Comparison of ENCODE assay signal across 24 mouse cellular contexts in genomic region chr1:51493592-51494307, GRCm38 (mm10). TPM values are rescaled to one million over a fixed set of nuclear protein-coding genes. Genes with fewer than 3 reads are reported as not detected.
DNase-seq lines count a peak whose midpoint lies in the region; ATAC-seq and TF ChIP-seq lines count a peak whose summit lies in the region.
"Had no signal": no experiment of that assay in that cellular context is flagged by ENCODE, and none has a peak within 500 bp of the region (broad histone marks: within the 10 kb centered on the region; RNA-seq: fewer than 3 reads in every experiment).

No protein-coding gene starts in this region.

- no peak for DNase-seq in liver, postnatal 0 days
- peak; percentile 21 for DNase-seq in splenic B cell, adult 2 months (ENCODE audit: low read depth, low spot score)
- no peak for DNase-seq in left cerebral cortex, postnatal 10 days (ENCODE audit: extremely low spot score in 1 of 2, low spot score in 2 of 2)
- DNase-seq in thymus, postnatal 36 days: no peak
- no peak for DNase-seq in urinary bladder, postnatal 4 days (ENCODE audit: low spot score in 2 of 2)
- DNase-seq: adrenal gland, postnatal 25 days; cerebellum, adult 11 months; cerebellum, postnatal 14 days; gastrocnemius, adult 2 months; heart, postnatal 10 days; kidney, adult 11 months; kidney, postnatal 4 days; left cerebral cortex, postnatal 4 days; right cerebral cortex, postnatal 14 days had no signal

- H3K9me3 ChIP-seq in liver, postnatal 0 days (ENCODE audit: low read length): no peaks in the 10 kb centered on the region
- no peaks in the 10 kb centered on the region for H3K9me3 ChIP-seq in liver, embryonic 12.5 days (replicated peaks)
- H3K9me3 ChIP-seq: embryonic facial prominence, embryonic 12.5 days; heart, embryonic 12.5 days; hindbrain, embryonic 12.5 days; limb, embryonic 15.5 days; liver, embryonic 15.5 days; midbrain, embryonic 13.5 days; neural tube, embryonic 15.5 days had no signal

- intact Hi-C loops in left cerebral cortex, postnatal 10 days (cut with DNase I): no loop called here

- TF ChIP-seq CTCF in liver, postnatal 0 days (IDR thresholded peaks at IDR 0.05; ENCODE audit: low read depth): no peak
- TF ChIP-seq CTCF in bone marrow macrophage, adult 2 months (IDR thresholded peaks at IDR 0.05; ENCODE audit: low read depth, low read length): no peak

- no peaks in the 10 kb centered on the region for H3K4me1 ChIP-seq in liver, postnatal 0 days (ENCODE audit: insufficient read depth)
- H3K4me1 ChIP-seq in liver, embryonic 12.5 days: no peaks in the 10 kb centered on the region
- peaks cover 29% of the 10 kb centered on the region for H3K4me1 ChIP-seq in bone marrow macrophage, adult 2 months (ENCODE audit: control insufficient read depth, insufficient read depth, low read length)
- H3K4me1 ChIP-seq: embryonic facial prominence, embryonic 12.5 days; heart, embryonic 12.5 days; hindbrain, embryonic 12.5 days; limb, embryonic 15.5 days; liver, embryonic 15.5 days; midbrain, embryonic 13.5 days; neural tube, embryonic 15.5 days had no signal

- H3K79me2 ChIP-seq in macrophage (ENCODE audit: inconsistent target): no peaks in the 10 kb centered on the region

- H3K4me3 ChIP-seq in liver, postnatal 0 days (ENCODE audit: low read depth, low read length): no peak overlapping the region
- H3K4me3 ChIP-seq in liver, embryonic 12.5 days: no peak overlapping the region
- H3K4me3 ChIP-seq in bone marrow macrophage, adult 2 months (ENCODE audit: insufficient read depth, low read length): peak overlapping the region; percentile 29
- no peak overlapping the region; the same call in 1 of the 2 replicates for H3K4me3 ChIP-seq in macrophage (ENCODE audit: inconsistent target)
- H3K4me3 ChIP-seq: embryonic facial prominence, embryonic 12.5 days; gastrocnemius, adult 2 months; heart, embryonic 12.5 days; hindbrain, embryonic 12.5 days; limb, embryonic 15.5 days; liver, embryonic 15.5 days; midbrain, embryonic 13.5 days; neural tube, embryonic 15.5 days had no signal

- 0 out of 2 replicates have a peak, but pooled peaks have one; percentile 19 for ATAC-seq in liver, postnatal 0 days
- no peak for ATAC-seq in liver, embryonic 12.5 days
- ATAC-seq: midbrain, embryonic 13.5 days had no signal

- no peak overlapping the region for H3K4me2 ChIP-seq in liver, postnatal 0 days (ENCODE audit: low read depth, low read length)
- no peak overlapping the region for H3K4me2 ChIP-seq in liver, embryonic 12.5 days
- H3K4me2 ChIP-seq: embryonic facial prominence, embryonic 12.5 days; heart, embryonic 12.5 days; hindbrain, embryonic 12.5 days; limb, embryonic 15.5 days; liver, embryonic 15.5 days; midbrain, embryonic 13.5 days; neural tube, embryonic 15.5 days had no signal

- H3K27ac ChIP-seq in liver, postnatal 0 days (ENCODE audit: low read depth): no peak overlapping the region
- H3K27ac ChIP-seq in liver, embryonic 12.5 days: no peak overlapping the region
- H3K27ac ChIP-seq in bone marrow macrophage, adult 2 months (ENCODE audit: insufficient read depth, low read depth, low read length): peak overlapping the region; percentile 84
- peak overlapping the region; percentile 74 for H3K27ac ChIP-seq in macrophage
- H3K27ac ChIP-seq: embryonic facial prominence, embryonic 12.5 days; gastrocnemius, adult 2 months; hindbrain, embryonic 12.5 days; limb, embryonic 15.5 days; liver, embryonic 15.5 days; midbrain, embryonic 13.5 days; neural tube, embryonic 15.5 days had no signal

- TF ChIP-seq POLR2A in bone marrow macrophage, adult 2 months (IDR thresholded peaks at IDR 0.05; ENCODE audit: borderline replicate concordance, low read depth, low read length): no peak

- no peaks in the 10 kb centered on the region for H3K27me3 ChIP-seq in liver, postnatal 0 days (ENCODE audit: insufficient read depth, low read length)
- H3K27me3 ChIP-seq in liver, embryonic 12.5 days (replicated peaks): no peaks in the 10 kb centered on the region
- H3K27me3 ChIP-seq in splenic B cell, adult 2 months (ENCODE audit: control insufficient read depth, insufficient read depth, low read length, poor library complexity, severe bottlenecking): no peaks in the 10 kb centered on the region
- H3K27me3 ChIP-seq: embryonic facial prominence, embryonic 12.5 days; heart, embryonic 12.5 days; hindbrain, embryonic 12.5 days; limb, embryonic 15.5 days; liver, embryonic 15.5 days; midbrain, embryonic 13.5 days; neural tube, embryonic 15.5 days had no signal

- TF ChIP-seq EP300 in liver, postnatal 0 days (IDR thresholded peaks at IDR 0.05; ENCODE audit: low read depth): no peak

- no peaks in the 10 kb centered on the region for H3K36me3 ChIP-seq in liver, postnatal 0 days (replicated peaks; ENCODE audit: insufficient read depth, low read length)
- H3K36me3 ChIP-seq in liver, embryonic 12.5 days: no peaks in the 10 kb centered on the region
- H3K36me3 ChIP-seq in macrophage (ENCODE audit: inconsistent target): no peaks in the 10 kb centered on the region
- H3K36me3 ChIP-seq in splenic B cell, adult 2 months (ENCODE audit: control insufficient read depth, insufficient read depth, low read length, poor library complexity, severe bottlenecking): no peaks in the 10 kb centered on the region
- H3K36me3 ChIP-seq: embryonic facial prominence, embryonic 12.5 days; heart, embryonic 12.5 days; hindbrain, embryonic 12.5 days; limb, embryonic 15.5 days; liver, embryonic 15.5 days; midbrain, embryonic 13.5 days; neural tube, embryonic 15.5 days had no signal

- no peak overlapping the region for H3K9ac ChIP-seq in liver, postnatal 0 days (replicated peaks)
- no peak overlapping the region for H3K9ac ChIP-seq in liver, embryonic 12.5 days
- H3K9ac ChIP-seq: embryonic facial prominence, embryonic 12.5 days; heart, embryonic 12.5 days; hindbrain, embryonic 12.5 days; limb, embryonic 15.5 days; liver, embryonic 15.5 days; midbrain, embryonic 13.5 days; neural tube, embryonic 15.5 days had no signal

- 56% methylated on average over 7 of the region's 7 CpGs for WGBS in liver, postnatal 0 days (ENCODE audit: insufficient replicate concordance)
- WGBS in liver, embryonic 12.5 days (ENCODE audit: insufficient replicate concordance): 64% methylated on average over 7 of the region's 7 CpGs
- 25% methylated on average over 7 of the region's 7 CpGs for WGBS in macrophage (ENCODE audit: missing documents)

RNA-seq across cellular contexts. Expression of gene Nabp1, which starts 15.5 kb away (rescaled TPM):
- polyA plus RNA-seq in liver, postnatal 0 days (2015; fragmentation: Nextera tagmentation; extraction: Ambion mirVana): 6.2 and 7.2 TPM in 2 replicates
- 5.3 and 6.8 TPM in 2 replicates for polyA plus RNA-seq in liver, embryonic 12.5 days (2016; fragmentation: Nextera tagmentation; extraction: Ambion mirVana)
- 42.4 and 46.7 TPM in 2 replicates for polyA plus RNA-seq in bone marrow macrophage, adult 2 months (2012; ENCODE audit: insufficient read depth, insufficient read length, missing spikeins)
- total RNA-seq in macrophage (2018; cell fraction: chromatin; rRNA removed): 100 to 1,000 TPM in 22 of 26 experiments, 10 to 100 TPM in 4; 26.1 to 711 (median 181) TPM
- 100 to 1,000 TPM in 5 of 26 experiments, 10 to 100 TPM in 21; 40.7 to 124 (median 68.7) TPM for total RNA-seq in macrophage (2018; cell fraction: cytosol; rRNA removed)
- total RNA-seq in macrophage (2018; cell fraction: nucleus; rRNA removed): 100 to 1,000 TPM in 22 of 26 experiments, 10 to 100 TPM in 4; 52.5 to 494 (median 153) TPM
- 37.1 to 124 TPM (median 89.0 TPM) in 3 replicates for polyA plus RNA-seq in macrophage (2018)
- total RNA-seq in left cerebral cortex, postnatal 10 days (2021): 10 to 100 TPM in 1 of 2 experiments, 1 to 10 TPM in 1; 9.4 to 12.9 TPM

Comparison
In these comparisons a context has a peak if more than half of its experiments do, and no peak if none do; other contexts are left out.
1. H3K27ac ChIP-seq: peak in bone marrow macrophage, adult 2 months (single experiment) and macrophage (single experiment); none in liver, postnatal 0 days (single experiment) and liver, embryonic 12.5 days (single experiment).